Mouse (Mus musculus) forebrain, embryonic 14.5 days (tissue): ENCODE measurements at regions not wholly inside any gene's neighbourhood (a gene's known extent, or its start where the extent isn't known, plus 50 kb on each side); places are given as distances from the start of the nearest gene placed in this dataset.

ENCODE experiments used
- ATAC-seq: fragments of 200-750 bp; cut with Nextera tagmentation; 2 replicates; pipeline ENCODE4 v1.8.0; 2017; ENCODE audit warnings: mild to moderate bottlenecking, moderate library complexity
- DNase-seq: peaks from one replicate; pipeline ENCODE4 v3.0.0-alpha.2; 2015; ENCODE audit warnings: low spot score
- H3K27ac ChIP-seq: fragments of 300-500 bp; sonication (generic); 2 replicates; pipeline ENCODE4 v1.5.1; 2014; ENCODE audit warnings: low read depth, mild to moderate bottlenecking, control low read depth, low read length, moderate library complexity
- H3K27me3 ChIP-seq: fragments of 300-500 bp; sonication (generic); replicated peaks from 2 replicates; pipeline ENCODE4 v1.6.1; 2014; ENCODE audit warnings: low read length, control low read depth, mixed read lengths; ENCODE audit not compliant: control insufficient read depth, insufficient read depth
- H3K36me3 ChIP-seq: fragments of 300-500 bp; sonication (generic); 2 replicates; pipeline ENCODE4 v1.6.1; 2014; ENCODE audit warnings: low read length, control low read depth; ENCODE audit not compliant: control insufficient read depth, insufficient read depth
- H3K4me1 ChIP-seq: fragments of 300-500 bp; sonication (generic); 2 replicates; pipeline ENCODE4 v1.6.1; 2014; ENCODE audit warnings: antibody characterized with exemption, low read length, control low read depth; ENCODE audit not compliant: control insufficient read depth, insufficient read depth
- H3K4me2 ChIP-seq: fragments of 300-500 bp; sonication (generic); 2 replicates; pipeline ENCODE4 v1.6.1; 2014; ENCODE audit warnings: mild to moderate bottlenecking, control low read depth, low read length
- H3K4me3 ChIP-seq: fragments of 300-500 bp; sonication (generic); 2 replicates; pipeline ENCODE4 v1.5.1; 2014; ENCODE audit warnings: low read depth, low read length, control low read depth
- H3K9ac ChIP-seq: fragments of 300-500 bp; sonication (generic); 2 replicates; pipeline ENCODE4 v1.6.1; 2014; ENCODE audit warnings: mild to moderate bottlenecking, low read length, control low read depth, moderate library complexity
- H3K9me3 ChIP-seq: fragments of 300-500 bp; sonication (generic); replicated peaks from 2 replicates; pipeline ENCODE4 v1.6.1; 2016; ENCODE audit warnings: low read length, control low read depth, mixed read lengths; ENCODE audit not compliant: control insufficient read depth
- WGBS: fragments of 180-500 bp; shearing (Covaris S2); extraction: QIAGEN DNeasy Blood & Tissue Kit; methylation state at CpG from one replicate; pipeline ENCODE4 v1.1.7; 2014; 5-methylcytosine and 5-hydroxymethylcytosine counted together

- no peak overlapping the region for H3K9ac ChIP-seq
- no peaks in the 10 kb centered on the region for H3K27me3 ChIP-seq
- no peaks in the 10 kb centered on the region for H3K36me3 ChIP-seq
- WGBS: 91% methylated on average over 7 of the region's 7 CpGs
- ATAC-seq (no peak), DNase-seq (no peak)
- no peak overlapping the region for H3K4me3 ChIP-seq
- no peaks in the 10 kb centered on the region for H3K9me3 ChIP-seq
- H3K27ac ChIP-seq: no peak overlapping the region
- no peaks in the 10 kb centered on the region for H3K4me1 ChIP-seq
- H3K4me2 ChIP-seq: no peak overlapping the region
Measured at GRCm38 (mm10) chr3:39776278-39777039, 754.6 kb upstream of the Intu start.

GRCm38 (mm10) chr3:39779690-39780218, 751.3 kb upstream of the Intu start:
- no peaks in the 10 kb centered on the region for H3K9me3 ChIP-seq
- no peaks in the 10 kb centered on the region for H3K36me3 ChIP-seq
- H3K4me2 ChIP-seq: no peak overlapping the region
- no peak overlapping the region for H3K4me3 ChIP-seq
- no peaks in the 10 kb centered on the region; the same call in 1 of the 2 replicates for H3K4me1 ChIP-seq
- DNase-seq (no peak), ATAC-seq (0 out of 2 replicates have a peak, but pooled peaks have one; percentile 37)
- WGBS: 39% methylated on average over 6 of the region's 6 CpGs
- H3K27me3 ChIP-seq: no peaks in the 10 kb centered on the region
- H3K9ac ChIP-seq: 0 out of 2 replicates have a peak overlapping the region, but pooled peaks have one; percentile 22
- H3K27ac ChIP-seq: no peak overlapping the region

- Histone ChIP-seq H3K4me2 (no peak overlapping the region), H3K9ac (no peak overlapping the region), H3K4me1 (no peaks in the 10 kb centered on the region; the same call in 1 of the 2 replicates), H3K4me3 (no peak overlapping the region), H3K9me3 (no peaks in the 10 kb centered on the region), H3K36me3 (no peaks in the 10 kb centered on the region), H3K27ac (no peak overlapping the region), H3K27me3 (no peaks in the 10 kb centered on the region)
- DNase-seq (no peak), ATAC-seq (no peak)
- 57% methylated on average over 5 of the region's 5 CpGs for WGBS
Measured at GRCm38 (mm10) chr3:39780270-39780669, 750.8 kb upstream of the Intu start.

GRCm38 (mm10) chr3:39784901-39785300, 746.2 kb upstream of the Intu start:
- H3K4me3 ChIP-seq: no peak overlapping the region

GRCm38 (mm10) chr3:39809586-39809985, 721.5 kb upstream of the Intu start:
- no peak for DNase-seq
- Histone ChIP-seq H3K36me3 (no peaks in the 10 kb centered on the region), H3K9ac (no peak overlapping the region), H3K9me3 (no peaks in the 10 kb centered on the region), H3K4me1 (no peaks in the 10 kb centered on the region), H3K27me3 (no peaks in the 10 kb centered on the region), H3K27ac (no peak overlapping the region), H3K4me3 (no peak overlapping the region), H3K4me2 (no peak overlapping the region)
- WGBS: 89% methylated on average over 1 of the region's 1 CpGs
- ATAC-seq: no peak

More at GRCm38 (mm10) chr3:39784901-39785300, 746.2 kb upstream of the Intu start:
- Histone ChIP-seq H3K9ac (no peak overlapping the region), H3K27ac (no peak overlapping the region), H3K4me2 (no peak overlapping the region), H3K4me1 (no peaks in the 10 kb centered on the region; the same call in 1 of the 2 replicates), H3K27me3 (no peaks in the 10 kb centered on the region), H3K36me3 (no peaks in the 10 kb centered on the region), H3K9me3 (no peaks in the 10 kb centered on the region)
- no peak for DNase-seq
- 81% methylated on average over 2 of the region's 2 CpGs for WGBS
- 0 out of 2 replicates have a peak, but pooled peaks have one; percentile 29 for ATAC-seq

GRCm38 (mm10) chr3:39814814-39815213, 716.3 kb upstream of the Intu start:
- DNase-seq (peak; percentile 87), ATAC-seq (peak; percentile 86)
- Histone ChIP-seq H3K36me3 (no peaks in the 10 kb centered on the region), H3K4me3 (no peak overlapping the region), H3K27me3 (no peaks in the 10 kb centered on the region), H3K4me2 (no peak overlapping the region), H3K9ac (no peak overlapping the region), H3K4me1 (no peaks in the 10 kb centered on the region), H3K27ac (no peak overlapping the region), H3K9me3 (no peaks in the 10 kb centered on the region)
- WGBS: 29% methylated on average over 6 of the region's 6 CpGs

GRCm38 (mm10) chr3:39830488-39831056, 700.5 kb upstream of the Intu start:
- Histone ChIP-seq H3K4me2 (no peak overlapping the region), H3K9me3 (no peaks in the 10 kb centered on the region), H3K27me3 (no peaks in the 10 kb centered on the region), H3K4me1 (no peaks in the 10 kb centered on the region), H3K36me3 (no peaks in the 10 kb centered on the region), H3K4me3 (no peak overlapping the region), H3K9ac (no peak overlapping the region), H3K27ac (no peak overlapping the region)
- ATAC-seq (no peak), DNase-seq (no peak)
- WGBS: 89% methylated on average over 8 of the region's 8 CpGs

GRCm38 (mm10) chr3:39838377-39839145, 692.5 kb upstream of the Intu start:
- peak; percentile 93 for DNase-seq
- whole genome bisulfite sequencing: 42% methylated on average over 6 of the region's 6 CpGs
- no peak overlapping the region; the same call in 1 of the 2 replicates for H3K9ac ChIP-seq
- no peak overlapping the region for H3K4me3 ChIP-seq
- no peaks in the 10 kb centered on the region for H3K9me3 ChIP-seq
- H3K27me3 ChIP-seq: no peaks in the 10 kb centered on the region
- H3K4me1 ChIP-seq: peaks cover 8% of the 10 kb centered on the region
- ATAC-seq: peak; percentile 89
- H3K27ac ChIP-seq: 0 out of 2 replicates have a peak overlapping the region, but pooled peaks have one; percentile 40
- H3K36me3 ChIP-seq: no peaks in the 10 kb centered on the region
- H3K4me2 ChIP-seq: no peak overlapping the region
